Mouse (Mus musculus): ENCODE data around the gene Scn3b. TPM values are rescaled to one million over a fixed set of nuclear protein-coding genes. Genes with fewer than 3 reads are reported as not detected.

Scn3b gene
- 9.1 and 11.3 TPM in 2 replicates for polyA plus RNA-seq (2015; fragmentation: Nextera tagmentation; extraction: Ambion mirVana)

DNA sequence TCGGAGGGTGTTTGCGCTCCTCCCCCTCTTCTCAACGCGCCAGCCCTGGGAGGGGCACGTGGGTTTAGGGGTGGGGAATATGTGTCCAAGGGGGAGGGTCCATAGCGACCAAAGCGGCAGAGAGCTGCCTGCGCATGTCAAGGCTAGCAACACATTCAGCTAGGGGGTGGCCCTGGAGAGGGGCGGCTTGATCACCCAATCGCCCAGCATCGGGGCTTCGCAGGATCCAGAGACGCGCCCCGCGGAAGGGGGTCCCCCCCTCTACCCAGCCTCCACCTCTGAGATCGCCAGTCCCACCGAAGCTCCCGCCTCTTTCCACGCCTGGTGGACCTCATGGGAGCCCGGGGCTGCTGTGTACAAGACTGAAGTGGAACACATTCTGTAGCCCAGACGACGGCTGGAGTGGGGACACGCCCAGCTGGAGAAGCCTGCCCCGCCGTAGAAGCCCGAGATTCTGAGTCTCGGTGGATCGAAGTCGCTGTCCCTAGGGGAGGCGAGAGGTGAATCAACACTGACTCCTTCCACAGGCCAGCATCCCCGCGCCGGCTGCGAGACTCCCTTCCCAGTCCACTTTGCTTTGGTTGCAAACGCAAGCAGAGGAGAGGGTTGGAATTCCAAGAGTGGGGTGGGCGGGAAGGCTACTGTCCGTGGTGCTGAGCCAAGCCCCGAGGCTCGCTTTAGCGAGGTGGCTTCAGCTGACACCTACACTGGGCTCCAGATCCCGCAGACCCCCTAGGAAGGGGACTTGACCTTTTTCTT, at the start of gene Scn3b:
Scn3b (plus strand) TSS at position 115 of the 759 bp plus-strand sequence.
- H3K4me1 ChIP-seq (replicated peaks; ENCODE audit: control insufficient read depth, insufficient read depth, low read length), result peaks cover 9% of the 10 kb centered on the region
- H3K27ac ChIP-seq (ENCODE audit: low read length), result no peak within 1 kb of the TSS
- 0 out of 2 replicates have a peak, but pooled peaks cover 2% of the 10 kb centered on the region for H3K27me3 ChIP-seq (ENCODE audit: control insufficient read depth, insufficient read depth, low read depth, low read length)
- H3K4me2 ChIP-seq (ENCODE audit: low read depth, low read length), result peak within 1 kb of the TSS; percentile 61
- H3K4me3 ChIP-seq (ENCODE audit: low read length), result peak within 1 kb of the TSS; percentile 46
- ATAC-seq (ENCODE audit: low read depth), result peak; percentile 81
- under 1% methylated on average over 39 of the region's 42 CpGs for WGBS
- no peak within 1 kb of the TSS; the same call in 1 of the 2 replicates for H3K9ac ChIP-seq (ENCODE audit: low read length)
- no peaks in the 10 kb centered on the region for H3K36me3 ChIP-seq (ENCODE audit: control insufficient read depth, insufficient read depth, low read length)
- no peaks in the 10 kb centered on the region for H3K9me3 ChIP-seq (ENCODE audit: control insufficient read depth, low read length)

DNA sequence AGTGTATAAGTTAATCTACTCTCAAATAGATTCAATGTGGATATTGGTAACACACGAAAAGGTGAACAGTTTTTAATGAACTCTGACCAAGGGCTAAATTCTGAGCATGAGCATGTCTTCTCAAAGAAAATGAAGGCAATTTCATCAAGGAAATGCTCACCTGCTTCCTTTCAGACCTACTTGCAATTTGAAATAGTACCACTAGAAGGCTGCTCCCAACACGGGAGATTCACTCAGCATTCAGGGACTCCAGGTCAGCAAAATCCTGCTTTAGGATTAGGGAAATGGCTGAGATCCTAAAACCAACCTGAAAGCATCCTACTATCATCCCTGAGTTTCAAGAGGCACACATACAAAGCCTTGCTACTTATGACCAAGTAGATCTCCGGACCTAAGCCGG, 44.7 kb upstream of the Scn3b start:
- Histone ChIP-seq H3K36me3 (ENCODE audit: control insufficient read depth, insufficient read depth, low read length) (no peaks in the 10 kb centered on the region), H3K9ac (ENCODE audit: low read length) (no peak overlapping the region), H3K4me1 (replicated peaks; ENCODE audit: control insufficient read depth, insufficient read depth, low read length) (no peaks in the 10 kb centered on the region), H3K9me3 (ENCODE audit: control insufficient read depth, low read length) (no peaks in the 10 kb centered on the region), H3K27me3 (ENCODE audit: control insufficient read depth, insufficient read depth, low read depth, low read length) (no peaks in the 10 kb centered on the region), H3K27ac (ENCODE audit: low read length) (no peak overlapping the region), H3K4me3 (ENCODE audit: low read length) (no peak overlapping the region), H3K4me2 (ENCODE audit: low read depth, low read length) (no peak overlapping the region)
- ATAC-seq (ENCODE audit: low read depth), result no peak
- WGBS, result 61% methylated on average over 4 of the region's 4 CpGs

DNA sequence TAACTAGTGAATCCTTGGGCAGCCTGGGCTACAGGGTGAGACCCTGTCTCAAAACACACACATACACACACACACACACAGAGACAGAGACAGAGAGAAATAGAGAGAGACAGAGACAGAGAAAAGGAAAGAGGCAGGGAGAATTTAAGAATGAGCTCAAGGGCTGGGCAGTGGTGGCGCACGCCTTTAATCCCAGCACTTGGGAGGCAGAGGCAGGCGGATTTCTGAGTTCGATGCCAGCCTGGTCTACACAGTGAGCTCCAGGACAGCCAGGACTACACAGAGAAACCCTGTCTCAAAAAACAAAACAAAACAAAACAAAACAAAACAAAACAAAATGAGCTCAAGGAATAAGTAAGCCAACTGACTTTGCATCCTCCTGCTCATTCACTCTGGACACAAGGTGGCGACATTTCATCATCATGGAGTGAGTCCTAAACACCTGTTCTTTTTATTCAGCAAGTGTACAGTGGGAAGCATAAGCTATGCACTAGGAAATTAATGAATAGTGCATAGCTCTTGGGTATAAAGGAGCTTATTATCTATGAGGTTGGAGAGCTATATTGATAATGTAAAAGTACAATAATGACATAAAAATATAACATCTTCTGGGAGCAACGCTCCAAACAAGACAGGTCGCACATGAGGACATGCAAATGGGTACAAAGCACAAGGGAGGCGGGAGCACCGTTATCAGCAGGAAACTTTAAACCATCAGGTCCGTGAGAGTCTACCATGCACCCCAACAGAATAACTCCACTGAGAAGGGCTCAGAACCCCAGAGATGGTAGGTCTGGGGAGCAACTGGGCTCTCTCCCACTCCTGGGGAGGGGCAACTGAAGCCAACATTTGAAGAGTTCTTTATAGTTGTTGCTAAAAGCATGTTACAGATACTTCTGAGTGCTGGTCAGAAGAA, 40.9 kb upstream of the Scn3b start:
- Histone ChIP-seq H3K27me3 (ENCODE audit: control insufficient read depth, insufficient read depth, low read depth, low read length) (no peaks in the 10 kb centered on the region), H3K27ac (ENCODE audit: low read length) (no peak overlapping the region), H3K4me3 (ENCODE audit: low read length) (no peak overlapping the region), H3K9ac (ENCODE audit: low read length) (no peak overlapping the region), H3K4me1 (replicated peaks; ENCODE audit: control insufficient read depth, insufficient read depth, low read length) (no peaks in the 10 kb centered on the region), H3K9me3 (ENCODE audit: control insufficient read depth, low read length) (no peaks in the 10 kb centered on the region), H3K4me2 (ENCODE audit: low read depth, low read length) (no peak overlapping the region), H3K36me3 (ENCODE audit: control insufficient read depth, insufficient read depth, low read length) (no peaks in the 10 kb centered on the region)
- 0 out of 2 replicates have a peak, but pooled peaks have one; percentile 41 for ATAC-seq (ENCODE audit: low read depth)
- WGBS, result 64% methylated on average over 10 of the region's 10 CpGs

DNA sequence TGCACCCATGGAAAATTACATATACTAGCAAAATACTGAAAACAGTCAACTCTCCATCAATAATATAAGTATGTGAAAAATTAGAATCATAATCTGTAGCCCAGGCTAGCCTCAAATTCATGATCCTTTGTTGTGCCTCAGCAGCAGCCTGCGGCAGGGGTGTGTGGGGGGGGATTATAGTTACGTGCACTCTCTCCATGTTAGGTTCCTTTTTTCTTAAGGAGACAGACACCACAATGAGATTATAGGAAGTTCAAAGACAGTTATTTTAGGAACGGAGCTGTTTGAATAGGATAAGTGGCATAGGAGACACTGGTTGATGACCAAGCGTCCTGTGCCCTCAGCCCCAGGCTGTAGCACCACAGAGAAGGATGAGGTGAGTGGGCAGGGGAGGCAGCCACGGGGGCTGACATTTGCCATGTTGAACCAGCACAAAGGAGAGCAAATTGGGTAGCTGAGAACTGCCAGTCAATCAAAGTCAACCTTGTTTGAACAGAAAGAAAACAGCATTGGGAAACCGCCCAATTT, 40.1 kb upstream of the Scn3b start:
- Histone ChIP-seq H3K36me3 (ENCODE audit: control insufficient read depth, insufficient read depth, low read length) (no peaks in the 10 kb centered on the region), H3K4me2 (ENCODE audit: low read depth, low read length) (no peak overlapping the region), H3K9me3 (ENCODE audit: control insufficient read depth, low read length) (no peaks in the 10 kb centered on the region), H3K27me3 (ENCODE audit: control insufficient read depth, insufficient read depth, low read depth, low read length) (no peaks in the 10 kb centered on the region), H3K27ac (ENCODE audit: low read length) (no peak overlapping the region), H3K4me3 (ENCODE audit: low read length) (no peak overlapping the region), H3K4me1 (replicated peaks; ENCODE audit: control insufficient read depth, insufficient read depth, low read length) (no peaks in the 10 kb centered on the region), H3K9ac (ENCODE audit: low read length) (no peak overlapping the region)
- no peak for ATAC-seq (ENCODE audit: low read depth)
- WGBS, result 46% methylated on average over 6 of the region's 6 CpGs

DNA sequence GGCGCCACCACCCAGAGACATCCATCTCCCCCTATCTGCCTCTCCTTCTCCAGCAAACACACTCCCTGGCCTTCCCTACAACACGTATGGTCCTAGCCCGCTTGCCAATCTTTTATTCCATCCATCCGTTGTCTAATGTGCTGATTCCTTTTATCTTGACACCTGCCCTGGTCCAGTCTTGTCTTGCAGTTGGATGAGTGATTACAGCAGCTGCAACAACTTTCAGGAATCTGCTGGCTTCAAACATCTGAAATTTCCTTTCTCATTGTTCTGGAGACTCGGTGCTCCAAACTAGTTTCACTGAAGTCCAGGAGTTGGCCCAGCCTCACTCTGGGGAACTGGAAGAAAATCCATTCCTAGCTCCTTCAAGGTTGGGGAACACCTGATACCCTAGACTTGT, 39.5 kb upstream of the Scn3b start:
- ATAC-seq (ENCODE audit: low read depth), result no peak
- H3K27ac ChIP-seq (ENCODE audit: low read length), result no peak overlapping the region
- no peaks in the 10 kb centered on the region for H3K36me3 ChIP-seq (ENCODE audit: control insufficient read depth, insufficient read depth, low read length)
- H3K9me3 ChIP-seq (ENCODE audit: control insufficient read depth, low read length), result no peaks in the 10 kb centered on the region
- H3K27me3 ChIP-seq (ENCODE audit: control insufficient read depth, insufficient read depth, low read depth, low read length), result no peaks in the 10 kb centered on the region
- no peak overlapping the region for H3K9ac ChIP-seq (ENCODE audit: low read length)
- no peaks in the 10 kb centered on the region for H3K4me1 ChIP-seq (replicated peaks; ENCODE audit: control insufficient read depth, insufficient read depth, low read length)
- no peak overlapping the region for H3K4me2 ChIP-seq (ENCODE audit: low read depth, low read length)
- no peak overlapping the region for H3K4me3 ChIP-seq (ENCODE audit: low read length)
- 35% methylated on average over 5 of the region's 5 CpGs for WGBS

DNA sequence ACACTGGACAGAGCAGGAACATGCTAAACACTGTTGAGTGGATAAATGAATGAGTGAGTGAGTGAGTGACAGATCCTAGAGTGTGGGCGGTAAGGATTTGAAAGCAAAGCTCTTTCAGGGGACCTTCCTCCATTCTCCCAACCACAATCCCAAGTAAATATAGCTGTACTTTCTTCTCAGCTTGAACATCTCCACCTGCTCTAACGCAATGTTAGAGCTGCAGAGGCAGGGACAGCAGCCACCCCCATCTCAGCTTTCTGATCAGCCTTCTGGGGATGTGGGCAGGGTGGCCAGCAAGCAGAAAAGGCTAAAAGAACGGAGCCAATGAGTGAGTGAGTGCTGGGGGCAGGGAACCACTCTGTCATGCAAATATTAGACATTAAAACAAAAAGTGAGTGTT, 38.0 kb upstream of the Scn3b start:
- no peaks in the 10 kb centered on the region for H3K27me3 ChIP-seq (ENCODE audit: control insufficient read depth, insufficient read depth, low read depth, low read length)
- no peak for ATAC-seq (ENCODE audit: low read depth)
- H3K36me3 ChIP-seq (ENCODE audit: control insufficient read depth, insufficient read depth, low read length), result no peaks in the 10 kb centered on the region
- no peaks in the 10 kb centered on the region for H3K4me1 ChIP-seq (replicated peaks; ENCODE audit: control insufficient read depth, insufficient read depth, low read length)
- no peak overlapping the region for H3K9ac ChIP-seq (ENCODE audit: low read length)
- no peak overlapping the region for H3K4me2 ChIP-seq (ENCODE audit: low read depth, low read length)
- H3K4me3 ChIP-seq (ENCODE audit: low read length), result no peak overlapping the region
- H3K27ac ChIP-seq (ENCODE audit: low read length), result no peak overlapping the region
- 71% methylated on average over 3 of the region's 3 CpGs for WGBS
- no peaks in the 10 kb centered on the region for H3K9me3 ChIP-seq (ENCODE audit: control insufficient read depth, low read length)

DNA sequence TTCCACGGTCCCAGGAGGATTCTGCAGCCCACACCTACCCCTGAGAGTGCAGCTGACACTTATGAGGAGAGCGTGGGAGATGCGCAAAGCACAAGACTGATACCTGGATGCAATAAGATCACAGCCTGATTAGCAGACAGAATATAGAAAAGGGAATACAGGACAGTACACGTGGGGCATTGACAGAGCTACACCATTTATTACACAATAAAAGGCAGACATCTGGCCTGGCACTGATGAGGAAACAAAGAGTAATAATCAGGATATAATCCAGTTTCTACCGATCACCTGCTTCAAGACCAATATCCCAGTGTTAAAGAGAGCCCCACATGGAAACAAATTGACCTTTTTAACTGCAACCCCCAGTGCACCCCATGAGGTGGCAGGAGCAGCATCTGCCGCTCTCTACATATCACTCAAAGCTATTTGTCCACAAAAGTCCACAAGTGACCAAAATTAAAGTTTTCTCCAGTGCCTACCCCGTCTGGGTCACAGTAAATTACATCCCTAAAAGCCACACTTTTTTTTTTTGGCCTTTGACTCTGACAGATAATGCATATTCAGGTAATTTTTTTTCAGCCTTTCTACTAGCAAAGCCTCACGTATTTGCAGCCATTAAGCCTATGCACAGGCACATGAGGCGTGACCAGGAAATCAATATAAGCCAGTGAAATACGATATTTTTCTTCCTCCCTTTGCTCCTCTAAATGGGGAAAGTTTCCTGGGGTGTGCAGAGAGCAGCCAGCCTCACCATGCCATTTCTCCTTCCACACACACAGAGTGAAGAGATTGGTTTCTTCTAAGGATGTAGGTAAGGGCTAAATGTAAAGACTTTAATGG, 34.6 kb upstream of the Scn3b start:
- Histone ChIP-seq H3K4me3 (ENCODE audit: low read length) (no peak overlapping the region), H3K4me2 (ENCODE audit: low read depth, low read length) (no peak overlapping the region), H3K36me3 (ENCODE audit: control insufficient read depth, insufficient read depth, low read length) (no peaks in the 10 kb centered on the region), H3K27ac (ENCODE audit: low read length) (no peak overlapping the region), H3K9ac (ENCODE audit: low read length) (no peak overlapping the region), H3K9me3 (ENCODE audit: control insufficient read depth, low read length) (no peaks in the 10 kb centered on the region), H3K27me3 (ENCODE audit: control insufficient read depth, insufficient read depth, low read depth, low read length) (no peaks in the 10 kb centered on the region), H3K4me1 (replicated peaks; ENCODE audit: control insufficient read depth, insufficient read depth, low read length) (no peaks in the 10 kb centered on the region)
- no peak for ATAC-seq (ENCODE audit: low read depth)
- WGBS, result 67% methylated on average over 10 of the region's 10 CpGs

DNA sequence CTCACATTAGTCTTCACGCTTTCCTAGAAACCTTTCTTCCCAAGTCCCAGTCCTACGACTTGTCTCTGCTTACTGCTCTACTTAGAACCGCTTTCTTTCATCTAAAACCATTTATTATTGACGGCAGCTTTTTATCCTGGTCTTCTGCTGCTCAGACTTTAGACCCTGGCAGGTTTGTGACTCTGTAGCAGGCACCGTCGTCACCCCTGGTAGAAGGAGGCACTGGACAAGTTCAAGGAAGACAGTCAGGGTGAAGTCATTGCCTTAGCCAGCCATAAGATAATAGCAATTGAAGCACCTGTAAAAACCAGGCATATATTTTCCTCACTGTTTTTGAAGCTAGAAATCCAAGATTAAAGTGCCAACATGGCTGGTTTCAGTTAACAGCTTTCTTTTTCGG, 33.8 kb upstream of the Scn3b start:
- no peak for ATAC-seq (ENCODE audit: low read depth)
- Histone ChIP-seq H3K4me2 (ENCODE audit: low read depth, low read length) (no peak overlapping the region), H3K9me3 (ENCODE audit: control insufficient read depth, low read length) (no peaks in the 10 kb centered on the region; the same call in 1 of the 2 replicates), H3K4me1 (replicated peaks; ENCODE audit: control insufficient read depth, insufficient read depth, low read length) (no peaks in the 10 kb centered on the region), H3K27me3 (ENCODE audit: control insufficient read depth, insufficient read depth, low read depth, low read length) (no peaks in the 10 kb centered on the region), H3K9ac (ENCODE audit: low read length) (no peak overlapping the region), H3K4me3 (ENCODE audit: low read length) (no peak overlapping the region), H3K36me3 (ENCODE audit: control insufficient read depth, insufficient read depth, low read length) (no peaks in the 10 kb centered on the region), H3K27ac (ENCODE audit: low read length) (no peak overlapping the region)
- 83% methylated on average over 7 of the region's 7 CpGs for WGBS

Measured in lung, embryonic 16.5 days (tissue).